Mouse (Mus musculus): ENCODE data around the gene Cflar.

GRCm38 (mm10) chr1:58710711-58711364, 470 bp upstream of the Cflar start:
- no peak for TF ChIP-seq CTCF (IDR thresholded peaks at IDR 0.05; ENCODE audit: borderline replicate concordance, insufficient read depth, low read depth, low read length)
- TF ChIP-seq POLR2A (IDR thresholded peaks at IDR 0.05; ENCODE audit: borderline replicate concordance, insufficient read depth, low read length): no peak

Measured in cerebellum, adult 2 months (tissue).